In genomic region chr14:115616846-115617245, GRCm38 (mm10) we compare ENCODE assay signal across 16 mouse cellular contexts.
DNase-seq lines count a peak whose midpoint lies in the region; ATAC-seq lines count a peak whose summit lies in the region.
"Had no signal": no experiment of that assay in that cellular context is flagged by ENCODE, and none has a peak within 500 bp of the region (broad histone marks: within the 10 kb centered on the region; RNA-seq: fewer than 3 reads in every experiment).

No protein-coding gene starts in this region.

- DNase-seq in kidney, postnatal 25 days, result peak; percentile 19 to 30
- no peak for DNase-seq in kidney, adult 11 months
- peak; percentile 17 for DNase-seq in midbrain, embryonic 10.5 days (ENCODE audit: low spot score)
- DNase-seq in retina, embryonic 14.5 days (ENCODE audit: low spot score), result peak; percentile 78
- no peak for DNase-seq in right cerebral cortex, adult 2 months (ENCODE audit: low spot score in 2 of 2)
- DNase-seq: adrenal gland, adult 8-10 months; heart, adult 2 months; liver; lung, postnatal 10 days; right cerebral cortex, postnatal 25 days; thymus, postnatal 36 days had no signal

- no peak overlapping the region for H3K4me2 ChIP-seq in forebrain, embryonic 15.5 days (replicated peaks)
- H3K4me2 ChIP-seq in liver, embryonic 12.5 days, result no peak overlapping the region
- H3K4me2 ChIP-seq: embryonic facial prominence, embryonic 12.5 days; stomach, embryonic 15.5 days had no signal

- WGBS in forebrain, embryonic 15.5 days, result 21% methylated on average over 7 of the region's 7 CpGs
- 58% methylated on average over 7 of the region's 7 CpGs for WGBS in midbrain, embryonic 10.5 days
- 58% methylated on average over 7 of the region's 7 CpGs for whole genome bisulfite sequencing in liver, embryonic 12.5 days (ENCODE audit: insufficient replicate concordance)

- ATAC-seq in forebrain, embryonic 15.5 days (replicated peaks), result peak; percentile 91
- no peak for ATAC-seq in liver, embryonic 12.5 days
- ATAC-seq: Patski had no signal

- H3K27ac ChIP-seq in forebrain, embryonic 15.5 days (replicated peaks), result no peak overlapping the region
- H3K27ac ChIP-seq in midbrain, embryonic 10.5 days (replicated peaks), result no peak overlapping the region
- H3K27ac ChIP-seq in liver, embryonic 12.5 days, result no peak overlapping the region
- H3K27ac ChIP-seq: embryonic facial prominence, embryonic 12.5 days; heart, adult 2 months; stomach, embryonic 15.5 days had no signal

- no peak overlapping the region for H3K9ac ChIP-seq in forebrain, embryonic 15.5 days (replicated peaks)
- no peak overlapping the region for H3K9ac ChIP-seq in liver, embryonic 12.5 days
- H3K9ac ChIP-seq: embryonic facial prominence, embryonic 12.5 days; stomach, embryonic 15.5 days had no signal

- no peaks in the 10 kb centered on the region for H3K27me3 ChIP-seq in forebrain, embryonic 15.5 days
- no peaks in the 10 kb centered on the region for H3K27me3 ChIP-seq in midbrain, embryonic 10.5 days (ENCODE audit: low read depth, poor library complexity, severe bottlenecking)
- no peaks in the 10 kb centered on the region for H3K27me3 ChIP-seq in liver, embryonic 12.5 days (replicated peaks)
- H3K27me3 ChIP-seq: embryonic facial prominence, embryonic 12.5 days; Patski; stomach, embryonic 15.5 days had no signal

- no peaks in the 10 kb centered on the region for H3K9me3 ChIP-seq in forebrain, embryonic 15.5 days
- no peaks in the 10 kb centered on the region for H3K9me3 ChIP-seq in midbrain, embryonic 10.5 days (replicated peaks)
- no peaks in the 10 kb centered on the region for H3K9me3 ChIP-seq in liver, embryonic 12.5 days (replicated peaks)
- H3K9me3 ChIP-seq: embryonic facial prominence, embryonic 12.5 days; stomach, embryonic 15.5 days had no signal

- H3K4me1 ChIP-seq in forebrain, embryonic 15.5 days, result 0 out of 2 replicates have a peak, but pooled peaks cover 2% of the 10 kb centered on the region
- H3K4me1 ChIP-seq in midbrain, embryonic 10.5 days, result peaks cover 3% of the 10 kb centered on the region; the same call in 1 of the 2 replicates
- no peaks in the 10 kb centered on the region for H3K4me1 ChIP-seq in liver, embryonic 12.5 days
- H3K4me1 ChIP-seq: embryonic facial prominence, embryonic 12.5 days; stomach, embryonic 15.5 days had no signal

- H3K4me3 ChIP-seq in forebrain, embryonic 15.5 days, result no peak overlapping the region
- no peak overlapping the region for H3K4me3 ChIP-seq in midbrain, embryonic 10.5 days
- H3K4me3 ChIP-seq in liver, embryonic 12.5 days, result no peak overlapping the region
- H3K4me3 ChIP-seq: embryonic facial prominence, embryonic 12.5 days; heart, adult 2 months; stomach, embryonic 15.5 days had no signal

- H3K36me3 ChIP-seq in forebrain, embryonic 15.5 days, result no peaks in the 10 kb centered on the region
- no peaks in the 10 kb centered on the region for H3K36me3 ChIP-seq in midbrain, embryonic 10.5 days
- no peaks in the 10 kb centered on the region for H3K36me3 ChIP-seq in liver, embryonic 12.5 days
- H3K36me3 ChIP-seq: embryonic facial prominence, embryonic 12.5 days; stomach, embryonic 15.5 days had no signal

Comparison
In these comparisons a context has a peak if more than half of its experiments do, and no peak if none do; other contexts are left out.
1. DNase-seq: peak in kidney, postnatal 25 days (2 of 2), midbrain, embryonic 10.5 days (single experiment) and retina, embryonic 14.5 days (single experiment); none in kidney, adult 11 months (single experiment) and right cerebral cortex, adult 2 months (0 of 2).